Mouse (Mus musculus): ENCODE results near the gene Olfr1415. TPM values are rescaled to one million over a fixed set of nuclear protein-coding genes. Genes with fewer than 3 reads are reported as not detected.
A peak's percentile ranks its signal among the peaks of the same experiment; 100 is the strongest.

The Olfr1415 gene
- polyA plus RNA-seq, 1 experiment from 2014 or later: not detected

- Histone ChIP-seq H3K4me1 (replicated peaks; ENCODE audit: control insufficient read depth, insufficient read depth, low read length) (no peaks in the 10 kb centered on the region), H3K27me3 (replicated peaks; ENCODE audit: control insufficient read depth, insufficient read depth, low read length) (no peaks in the 10 kb centered on the region), H3K9ac (ENCODE audit: low read depth, low read length) (no peak overlapping the region), H3K36me3 (ENCODE audit: control insufficient read depth, insufficient read depth) (peaks cover 81% of the 10 kb centered on the region), H3K4me3 (ENCODE audit: low read depth, low read length) (no peak overlapping the region), H3K9me3 (ENCODE audit: control insufficient read depth) (no peaks in the 10 kb centered on the region), H3K4me2 (replicated peaks; ENCODE audit: low read depth) (no peak overlapping the region), H3K27ac (ENCODE audit: low read depth, low read length) (no peak overlapping the region)
- TF ChIP-seq CTCF (IDR thresholded peaks at IDR 0.05; ENCODE audit: low read depth): no peak
- 87% methylated on average over 6 of the region's 6 CpGs for WGBS
- ATAC-seq: no peak
Measured at GRCm38 (mm10) chr1:92458416-92458815, 37.5 kb downstream of the Olfr1415 start.

DNA sequence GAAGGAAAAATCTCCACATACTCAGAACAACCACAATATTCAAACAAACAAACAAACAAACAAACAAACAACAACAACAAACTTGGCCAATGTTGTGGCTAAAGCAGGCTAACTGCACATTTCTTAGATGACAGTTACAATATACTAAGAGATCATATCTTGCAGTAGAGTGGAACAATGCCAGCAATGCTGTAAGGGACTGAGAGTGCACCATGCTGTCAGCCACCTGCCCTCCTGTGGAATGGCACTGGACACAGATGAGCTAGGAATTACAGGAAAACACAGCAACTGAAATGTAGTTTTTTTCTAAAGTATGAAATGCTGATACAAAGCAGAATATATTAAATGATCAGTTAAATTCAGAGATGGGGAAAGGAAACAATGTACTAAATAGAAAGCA, 38.1 kb downstream of the Olfr1415 start:
- no peak overlapping the region for H3K27ac ChIP-seq (ENCODE audit: low read depth, low read length)
- no peak for ATAC-seq
- H3K9me3 ChIP-seq (ENCODE audit: control insufficient read depth): no peaks in the 10 kb centered on the region
- no peak overlapping the region for H3K4me2 ChIP-seq (replicated peaks; ENCODE audit: low read depth)
- H3K36me3 ChIP-seq (ENCODE audit: control insufficient read depth, insufficient read depth): peaks cover 81% of the 10 kb centered on the region
- no peaks in the 10 kb centered on the region for H3K27me3 ChIP-seq (replicated peaks; ENCODE audit: control insufficient read depth, insufficient read depth, low read length)
- no peak overlapping the region for H3K9ac ChIP-seq (ENCODE audit: low read depth, low read length)
- H3K4me1 ChIP-seq (replicated peaks; ENCODE audit: control insufficient read depth, insufficient read depth, low read length): no peaks in the 10 kb centered on the region
- H3K4me3 ChIP-seq (ENCODE audit: low read depth, low read length): no peak overlapping the region
- TF ChIP-seq CTCF (IDR thresholded peaks at IDR 0.05; ENCODE audit: low read depth): no peak

DNA sequence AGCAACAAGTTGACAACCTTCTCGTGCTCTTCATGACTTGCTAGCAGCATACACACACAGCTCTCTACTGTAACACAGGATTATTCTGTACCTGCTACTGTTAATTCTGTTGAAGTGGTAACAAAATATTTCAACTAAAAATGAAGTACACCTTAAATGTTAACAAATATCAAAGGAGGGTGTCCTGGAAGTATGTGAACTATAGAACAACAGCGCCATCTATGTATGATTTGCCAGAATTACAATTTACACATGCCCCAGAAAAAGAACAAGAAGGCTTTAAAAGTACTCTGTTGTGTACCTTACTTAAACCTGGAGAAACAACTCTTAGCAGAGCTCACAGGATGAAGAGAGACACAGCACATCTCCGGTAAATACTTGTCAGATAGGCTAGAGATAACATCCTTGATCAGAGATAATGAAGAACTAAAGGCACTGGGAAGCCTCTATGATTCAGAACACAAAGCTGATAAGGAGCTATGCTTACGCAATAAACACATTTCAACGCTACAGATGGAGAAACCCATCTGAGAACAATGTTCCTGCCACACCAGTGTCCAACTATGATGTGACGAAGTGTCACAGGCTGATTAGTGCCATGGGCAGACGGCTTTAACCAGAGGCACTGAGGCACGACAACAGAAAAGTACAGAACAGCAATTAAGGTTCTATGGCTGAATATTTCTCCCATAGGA, 42.0 kb downstream of the Olfr1415 start:
- H3K4me2 ChIP-seq (replicated peaks; ENCODE audit: low read depth): no peak overlapping the region
- H3K27me3 ChIP-seq (replicated peaks; ENCODE audit: control insufficient read depth, insufficient read depth, low read length): no peaks in the 10 kb centered on the region
- 57% methylated on average over 8 of the region's 8 CpGs for WGBS
- H3K27ac ChIP-seq (ENCODE audit: low read depth, low read length): no peak overlapping the region
- peak; percentile 74 for TF ChIP-seq CTCF (IDR thresholded peaks at IDR 0.05; ENCODE audit: low read depth)
- H3K9ac ChIP-seq (ENCODE audit: low read depth, low read length): no peak overlapping the region
- ATAC-seq: no peak
- H3K9me3 ChIP-seq (ENCODE audit: control insufficient read depth): no peaks in the 10 kb centered on the region
- no peak overlapping the region for H3K4me3 ChIP-seq (ENCODE audit: low read depth, low read length)
- H3K36me3 ChIP-seq (ENCODE audit: control insufficient read depth, insufficient read depth): peaks cover 81% of the 10 kb centered on the region
- no peaks in the 10 kb centered on the region for H3K4me1 ChIP-seq (replicated peaks; ENCODE audit: control insufficient read depth, insufficient read depth, low read length)

GRCm38 (mm10) chr1:92448293-92448692, 47.6 kb downstream of the Olfr1415 start:
- no peak for TF ChIP-seq CTCF (IDR thresholded peaks at IDR 0.05; ENCODE audit: low read depth)
- Histone ChIP-seq H3K9ac (ENCODE audit: low read depth, low read length) (no peak overlapping the region), H3K4me2 (replicated peaks; ENCODE audit: low read depth) (no peak overlapping the region), H3K9me3 (ENCODE audit: control insufficient read depth) (no peaks in the 10 kb centered on the region), H3K36me3 (ENCODE audit: control insufficient read depth, insufficient read depth) (peaks cover 91% of the 10 kb centered on the region), H3K4me1 (replicated peaks; ENCODE audit: control insufficient read depth, insufficient read depth, low read length) (no peaks in the 10 kb centered on the region), H3K27ac (ENCODE audit: low read depth, low read length) (no peak overlapping the region), H3K4me3 (ENCODE audit: low read depth, low read length) (no peak overlapping the region), H3K27me3 (replicated peaks; ENCODE audit: control insufficient read depth, insufficient read depth, low read length) (no peaks in the 10 kb centered on the region)
- 68% methylated on average over 3 of the region's 3 CpGs for WGBS
- ATAC-seq: no peak

- Histone ChIP-seq H3K9me3 (ENCODE audit: control insufficient read depth) (no peaks in the 10 kb centered on the region), H3K27ac (ENCODE audit: low read depth, low read length) (no peak overlapping the region), H3K36me3 (ENCODE audit: control insufficient read depth, insufficient read depth) (peaks cover 68% of the 10 kb centered on the region), H3K4me1 (replicated peaks; ENCODE audit: control insufficient read depth, insufficient read depth, low read length) (no peaks in the 10 kb centered on the region), H3K4me3 (ENCODE audit: low read depth, low read length) (no peak overlapping the region), H3K4me2 (replicated peaks; ENCODE audit: low read depth) (no peak overlapping the region), H3K27me3 (replicated peaks; ENCODE audit: control insufficient read depth, insufficient read depth, low read length) (no peaks in the 10 kb centered on the region), H3K9ac (ENCODE audit: low read depth, low read length) (no peak overlapping the region)
- WGBS: 82% methylated on average over 6 of the region's 6 CpGs
- TF ChIP-seq CTCF (IDR thresholded peaks at IDR 0.05; ENCODE audit: low read depth): no peak
- no peak for ATAC-seq
Measured at GRCm38 (mm10) chr1:92441453-92442063, 54.3 kb downstream of the Olfr1415 start.

GRCm38 (mm10) chr1:92440066-92440750, 55.7 kb downstream of the Olfr1415 start:
- H3K27ac ChIP-seq (ENCODE audit: low read depth, low read length): no peak overlapping the region
- WGBS: 92% methylated on average over 9 of the region's 9 CpGs
- no peak for TF ChIP-seq CTCF (IDR thresholded peaks at IDR 0.05; ENCODE audit: low read depth)
- H3K4me3 ChIP-seq (ENCODE audit: low read depth, low read length): no peak overlapping the region
- no peaks in the 10 kb centered on the region for H3K4me1 ChIP-seq (replicated peaks; ENCODE audit: control insufficient read depth, insufficient read depth, low read length)
- H3K36me3 ChIP-seq (ENCODE audit: control insufficient read depth, insufficient read depth): peaks cover 57% of the 10 kb centered on the region
- no peaks in the 10 kb centered on the region for H3K27me3 ChIP-seq (replicated peaks; ENCODE audit: control insufficient read depth, insufficient read depth, low read length)
- no peak overlapping the region for H3K4me2 ChIP-seq (replicated peaks; ENCODE audit: low read depth)
- no peak overlapping the region for H3K9ac ChIP-seq (ENCODE audit: low read depth, low read length)
- no peaks in the 10 kb centered on the region for H3K9me3 ChIP-seq (ENCODE audit: control insufficient read depth)
- no peak for ATAC-seq

Small RNAs within 50 kb of the gene (microRNA-seq; reads per million reads assigned to microRNA genes)
- 1.6 reads per million for gene Mir6900

Other genes starting within 250 kb of the Olfr1415 start
- gene Ndufa10, start 22.2 kb downstream of the Olfr1415 start, polyA plus RNA-seq (2015; fragmentation: Nextera tagmentation; extraction: Ambion mirVana): 250 and 280 TPM in 2 replicates
- not detected in 2 replicates for gene Olfr1416, start 11.0 kb downstream of the Olfr1415 start, polyA plus RNA-seq (2015; fragmentation: Nextera tagmentation; extraction: Ambion mirVana)
- not detected in 2 replicates for gene Olfr1414, start 22.6 kb upstream of the Olfr1415 start, polyA plus RNA-seq (2015; fragmentation: Nextera tagmentation; extraction: Ambion mirVana)
- gene Olfr1413, start 75.2 kb upstream of the Olfr1415 start, polyA plus RNA-seq (2015; fragmentation: Nextera tagmentation; extraction: Ambion mirVana): not detected in 2 replicates
- gene Olfr1412, start 89.7 kb upstream of the Olfr1415 start, polyA plus RNA-seq (2015; fragmentation: Nextera tagmentation; extraction: Ambion mirVana): not detected in 2 replicates
- not detected in 2 replicates for gene Olfr1411, start 98.3 kb upstream of the Olfr1415 start, polyA plus RNA-seq (2015; fragmentation: Nextera tagmentation; extraction: Ambion mirVana)
- gene Olfr1410, start 109.7 kb upstream of the Olfr1415 start, polyA plus RNA-seq (2015; fragmentation: Nextera tagmentation; extraction: Ambion mirVana): not detected in 2 replicates
- gene Olfr12, start 121.7 kb upstream of the Olfr1415 start, polyA plus RNA-seq (2015; fragmentation: Nextera tagmentation; extraction: Ambion mirVana): not detected in 2 replicates
- 415 and 419 TPM in 2 replicates for gene Cops9, start 145.9 kb upstream of the Olfr1415 start, polyA plus RNA-seq (2015; fragmentation: Nextera tagmentation; extraction: Ambion mirVana)
- gene Otos, start 152.7 kb upstream of the Olfr1415 start, polyA plus RNA-seq (2015; fragmentation: Nextera tagmentation; extraction: Ambion mirVana): not detected in 2 replicates